Mouse (Mus musculus): ENCODE data around the gene Vwde.

The Vwde gene

GRCm38 (mm10) chr6:13224596-13225227 is at the start of gene Vwde:
Vwde (minus strand) TSS chr6:13224965.
- DNase-seq, result no peak

GRCm38 (mm10) chr6:13255341-13255740 is 30.6 kb upstream of the Vwde start:
- no peak for DNase-seq

GRCm38 (mm10) chr6:13248317-13248969 is 23.7 kb upstream of the Vwde start:
- no peak for DNase-seq

- no peak for DNase-seq
Measured at GRCm38 (mm10) chr6:13206157-13206556, 18.6 kb downstream of the Vwde start.

GRCm38 (mm10) chr6:13197486-13197885 is 27.3 kb downstream of the Vwde start:
- no peak for DNase-seq

- DNase-seq, result no peak
Measured at GRCm38 (mm10) chr6:13186836-13187235, 37.9 kb downstream of the Vwde start.

- no peak for DNase-seq
Measured at GRCm38 (mm10) chr6:13180061-13180460, 44.7 kb downstream of the Vwde start.

- no peak for DNase-seq
Measured at GRCm38 (mm10) chr6:13169459-13170150, 55.2 kb downstream of the Vwde start.

GRCm38 (mm10) chr6:13166240-13166937 is 58.4 kb downstream of the Vwde start:
- no peak for DNase-seq

- no peak for DNase-seq
Measured at GRCm38 (mm10) chr6:13159437-13159836, 65.3 kb downstream of the Vwde start.

GRCm38 (mm10) chr6:13153888-13154697 is 70.7 kb downstream of the Vwde start:
- no peak for DNase-seq

- peak; percentile 1 to 6 for DNase-seq
Measured at GRCm38 (mm10) chr6:13152062-13152640, 72.6 kb downstream of the Vwde start.

- no peak for DNase-seq
Measured at GRCm38 (mm10) chr6:13137255-13137654, 87.5 kb downstream of the Vwde start.

- DNase-seq, result no peak
Measured at GRCm38 (mm10) chr6:13108662-13109061, 116.1 kb downstream of the Vwde start.

Measured in B cell, adult 2 months (primary cell).